Mouse (Mus musculus): ENCODE results near the gene Emilin2.

GRCm38 (mm10) chr17:71308296-71308695, 3.5 kb downstream of the Emilin2 start:
- TF ChIP-seq POLR2A (IDR thresholded peaks at IDR 0.05; ENCODE audit: insufficient read depth, low read depth, low read length) (no peak), CTCF (IDR thresholded peaks at IDR 0.05; ENCODE audit: insufficient read depth, low read depth, low read length) (no peak)

All from olfactory bulb, adult 2 months (tissue).